Mouse (Mus musculus) embryonic facial prominence, embryonic 11.5 days (tissue): Measurements from ENCODE around the gene Ctf2. TPM values are rescaled to one million over a fixed set of nuclear protein-coding genes. Genes with fewer than 3 reads are reported as not detected.
"Not testable (repeated sequence)": the region's sequence is repeated elsewhere in the genome, so short reads cannot be mapped to it uniquely, and the experiment has no call there.

Experiments used
- ATAC-seq: fragments of 200-750 bp; cut with Nextera tagmentation; replicated peaks from 2 replicates; pipeline ENCODE4 v1.8.0; 2017; ENCODE audit warnings: low read depth; ENCODE audit not compliant: insufficient number of reproducible peaks, low FRiP score, low TSS enrichment
- DNase-seq: peaks from one replicate; pipeline ENCODE4 v3.0.0-alpha.2; 2015; ENCODE audit warnings: low spot score
- H3K27ac ChIP-seq: fragments of 300-500 bp; sonication (generic); replicated peaks from 2 replicates; pipeline ENCODE4 v1.5.1; 2014; ENCODE audit warnings: mild to moderate bottlenecking, low read depth, low read length, control low read depth
- H3K27me3 ChIP-seq: fragments of 300-500 bp; sonication (generic); 2 replicates; pipeline ENCODE4 v1.6.1; 2014; ENCODE audit warnings: mild to moderate bottlenecking, low read length, moderate library complexity, mixed read lengths; ENCODE audit not compliant: control insufficient read depth, insufficient read depth
- H3K36me3 ChIP-seq: fragments of 300-500 bp; sonication (generic); replicated peaks from 2 replicates; pipeline ENCODE4 v1.6.1; 2014; ENCODE audit warnings: low read depth, mild to moderate bottlenecking, low read length, moderate library complexity, mixed read lengths; ENCODE audit not compliant: control insufficient read depth, insufficient read depth
- H3K4me1 ChIP-seq: fragments of 300-500 bp; sonication (generic); 2 replicates; pipeline ENCODE4 v1.6.1; 2014; ENCODE audit warnings: low read length, mixed read lengths; ENCODE audit not compliant: control insufficient read depth, insufficient read depth
- H3K4me2 ChIP-seq: fragments of 300-500 bp; sonication (generic); 2 replicates; pipeline ENCODE4 v1.6.1; 2014; ENCODE audit warnings: low read depth, mild to moderate bottlenecking, control low read depth, low read length, moderate library complexity
- H3K4me3 ChIP-seq: fragments of 300-500 bp; sonication (generic); 2 replicates; pipeline ENCODE4 v1.5.1; 2014; ENCODE audit warnings: low read depth, low read length, control low read depth
- H3K9ac ChIP-seq: fragments of 300-500 bp; sonication (generic); replicated peaks from 2 replicates; pipeline ENCODE4 v1.6.1; 2014; ENCODE audit warnings: mild to moderate bottlenecking, control low read depth, low read length
- H3K9me3 ChIP-seq: fragments of 300-500 bp; sonication (generic); replicated peaks from 2 replicates; pipeline ENCODE4 v1.6.1; 2016; ENCODE audit warnings: mild to moderate bottlenecking, low read length, inconsistent platforms, mixed read lengths; ENCODE audit not compliant: control insufficient read depth
- WGBS: fragments of 180-500 bp; shearing (Covaris S2); extraction: QIAGEN DNeasy Blood & Tissue Kit; methylation state at CpG from one replicate; pipeline ENCODE4 v1.1.7; 2014; 5-methylcytosine and 5-hydroxymethylcytosine counted together
- polyA plus RNA-seq: library from polyadenylated mRNA; unstranded; fragments of >200 nt; fragmentation: Nextera tagmentation; extraction: Ambion mirVana; gene quantifications from 2 replicates; pipeline ENCODE4 v1.2.1, GENCODE M21; 2014

The Ctf2 gene
- 0.15 and 0.59 TPM in 2 replicates for polyA plus RNA-seq

DNA sequence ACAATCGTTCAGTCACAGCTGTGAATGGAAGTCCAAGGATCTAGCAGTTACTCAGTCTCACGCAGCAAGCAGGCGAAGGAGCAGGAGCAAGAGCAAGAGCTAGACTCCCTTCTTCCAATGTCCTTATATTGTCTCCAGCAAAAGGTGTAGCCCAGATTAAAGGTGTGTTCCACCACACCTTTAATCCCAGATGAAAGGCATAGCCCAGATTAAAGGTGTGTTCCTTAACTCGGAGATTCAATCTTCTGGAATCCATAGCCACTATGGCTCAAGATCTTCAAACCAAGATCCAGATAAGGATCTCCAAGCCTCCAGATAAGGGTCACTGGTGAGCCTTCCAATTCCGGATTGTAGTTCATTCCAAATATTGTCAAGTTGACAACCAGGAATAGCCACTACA lies at the start of gene Ctf2:
Gene Ctf2, minus strand, starts transcription at position 101 of the 400 bp plus-strand sequence.
- not testable (repeated sequence) for H3K9ac ChIP-seq, H3K9me3 ChIP-seq, H3K4me2 ChIP-seq, DNase-seq, H3K36me3 ChIP-seq, H3K27ac ChIP-seq, H3K27me3 ChIP-seq, H3K4me3 ChIP-seq, ATAC-seq, H3K4me1 ChIP-seq
- WGBS = no CpG with 5 or more reads among the region's 5 CpGs

GRCm38 (mm10) chr7:127778350-127778749 lies 46.4 kb upstream of the Ctf2 start:
- H3K27ac ChIP-seq = no peak overlapping the region
- no peaks in the 10 kb centered on the region for H3K4me1 ChIP-seq
- H3K9ac ChIP-seq = peak overlapping the region; percentile 85
- WGBS = 87% methylated on average over 4 of the region's 4 CpGs
- no peaks in the 10 kb centered on the region; the same call in none of the 2 replicates for H3K36me3 ChIP-seq
- DNase-seq (no peak), ATAC-seq (no peak)
- peak overlapping the region; percentile 89 for H3K4me3 ChIP-seq
- H3K27me3 ChIP-seq = no peaks in the 10 kb centered on the region
- no peaks in the 10 kb centered on the region for H3K9me3 ChIP-seq
- peak overlapping the region; percentile 69 for H3K4me2 ChIP-seq

DNA sequence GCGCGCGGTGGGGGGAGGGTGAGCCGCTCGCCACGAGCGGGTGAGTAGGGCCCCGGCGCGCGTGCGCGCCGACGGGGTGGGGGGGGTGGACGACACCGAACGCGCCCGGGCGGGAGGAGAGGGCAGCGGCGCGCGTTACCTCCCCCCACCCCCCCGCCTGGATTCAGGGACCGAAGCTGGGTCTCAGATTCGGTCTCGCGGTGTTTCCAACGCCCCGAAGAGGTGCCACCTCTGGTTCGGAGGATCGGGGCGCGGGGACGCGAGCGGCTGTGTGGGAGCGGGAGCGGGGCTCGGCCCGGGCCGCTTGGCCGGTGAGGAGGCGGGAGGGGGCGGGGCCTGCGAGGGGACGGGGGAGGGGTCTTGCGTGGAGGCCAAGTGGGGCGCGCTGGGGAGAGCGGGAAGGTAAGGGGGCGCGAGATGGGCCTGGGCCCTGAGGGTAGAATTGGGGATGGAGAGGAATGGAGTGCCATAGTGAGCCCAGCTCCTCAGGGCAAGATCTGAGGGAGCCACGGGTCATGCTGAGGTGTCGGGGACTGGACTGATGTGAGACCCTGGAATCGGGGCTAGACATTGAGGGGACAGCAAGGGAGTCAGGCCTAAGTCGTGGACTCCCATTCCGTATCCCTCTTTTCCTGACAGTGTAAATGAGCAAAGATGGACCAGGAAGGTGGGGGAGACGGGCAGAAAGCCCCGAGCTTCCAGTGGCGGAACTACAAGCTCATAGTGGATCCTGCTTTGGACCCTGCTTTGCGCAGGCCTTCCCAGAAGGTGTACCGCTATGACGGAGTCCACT lies 45.7 kb upstream of the Ctf2 start:
- peak; percentile 29 for ATAC-seq
- 3% methylated on average over 49 of the region's 66 CpGs for WGBS

DNA sequence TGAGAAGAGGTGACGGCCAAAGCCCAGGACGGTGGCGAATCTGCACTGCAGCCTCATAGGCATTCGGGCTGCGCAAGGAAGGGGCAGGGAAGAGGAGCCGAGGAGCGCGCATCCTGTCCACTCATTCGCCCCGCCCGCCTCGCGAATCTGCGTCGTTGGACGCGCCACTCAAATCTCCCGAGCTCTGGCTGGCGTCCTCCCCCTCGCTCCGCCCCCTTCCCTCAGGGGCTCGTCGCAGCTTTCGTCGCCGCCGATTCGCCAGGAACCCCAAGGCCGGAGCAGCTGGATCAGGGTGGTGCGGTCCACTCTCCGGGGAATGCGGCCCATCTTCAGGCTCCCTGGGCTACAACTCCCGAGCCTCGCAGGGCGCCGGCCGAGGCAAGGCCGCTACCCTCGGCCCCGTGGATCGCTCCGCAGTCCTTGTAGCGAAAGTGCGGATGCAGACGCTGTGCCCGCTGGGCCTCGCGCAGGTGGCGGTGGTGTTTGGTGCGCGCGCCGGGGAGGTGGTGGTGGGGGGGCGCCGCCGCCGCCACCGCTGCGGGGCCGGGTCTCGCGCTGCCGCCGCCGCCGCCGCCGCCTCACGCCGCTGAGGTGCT lies 45.0 kb upstream of the Ctf2 start:
- peak overlapping the region; percentile 91 for H3K27ac ChIP-seq
- DNase-seq (peak; percentile 97), ATAC-seq (peak; percentile 82)
- 0% methylated on average over 61 of the region's 70 CpGs for WGBS
- no peaks in the 10 kb centered on the region; the same call in none of the 2 replicates for H3K36me3 ChIP-seq
- peak overlapping the region; percentile 89 for H3K4me3 ChIP-seq
- peak overlapping the region; percentile 85 for H3K9ac ChIP-seq
- peak overlapping the region; percentile 59 for H3K4me2 ChIP-seq
- no peaks in the 10 kb centered on the region for H3K27me3 ChIP-seq
- no peaks in the 10 kb centered on the region for H3K9me3 ChIP-seq
- H3K4me1 ChIP-seq = no peaks in the 10 kb centered on the region

More for the DNA sequence above, 45.7 kb upstream of the Ctf2 start:
- no peaks in the 10 kb centered on the region for H3K4me1 ChIP-seq
- no peaks in the 10 kb centered on the region for H3K9me3 ChIP-seq
- H3K36me3 ChIP-seq = no peaks in the 10 kb centered on the region; the same call in none of the 2 replicates
- H3K9ac ChIP-seq = peak overlapping the region; percentile 85
- H3K27ac ChIP-seq = peak overlapping the region; percentile 91
- H3K27me3 ChIP-seq = no peaks in the 10 kb centered on the region
- peak; percentile 69 for DNase-seq
- peak overlapping the region; percentile 69 for H3K4me2 ChIP-seq
- peak overlapping the region; percentile 89 for H3K4me3 ChIP-seq

DNA sequence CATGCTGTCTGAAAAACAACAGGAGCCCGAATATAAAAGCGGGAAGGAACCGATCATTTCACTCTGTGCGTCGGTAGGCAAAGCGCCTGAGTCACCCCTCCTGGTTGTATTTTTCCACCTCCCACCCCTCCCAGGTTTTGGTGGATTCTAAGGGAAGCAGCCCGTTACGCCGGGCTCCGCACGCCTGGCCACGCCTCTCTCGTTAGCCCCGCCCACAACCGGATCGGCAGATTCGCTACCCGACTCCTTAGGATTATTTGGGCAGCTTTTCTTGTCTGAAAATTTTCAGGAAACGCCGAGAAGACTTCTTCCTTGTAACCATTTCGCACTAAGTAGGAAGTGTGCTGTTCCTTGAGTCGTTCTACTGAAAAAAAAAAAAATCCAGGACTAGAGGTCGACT lies 44.5 kb upstream of the Ctf2 start, which contains the start of gene Setd1a:
Gene Setd1a, plus strand, starts transcription at position 245 of the 400 bp plus-strand sequence.
- Histone ChIP-seq H3K27me3 (no peaks in the 10 kb centered on the region), H3K4me3 (peak within 1 kb of the TSS; percentile 89), H3K4me2 (peak within 1 kb of the TSS; percentile 69), H3K4me1 (no peaks in the 10 kb centered on the region), H3K9me3 (no peaks in the 10 kb centered on the region), H3K9ac (peak within 1 kb of the TSS; percentile 85), H3K27ac (peak within 1 kb of the TSS; percentile 91), H3K36me3 (no peaks in the 10 kb centered on the region; the same call in 1 of the 2 replicates)
- DNase-seq (peak; percentile 90), ATAC-seq (peak; percentile 30; the same call in 1 of the 2 replicates)
- WGBS = under 1% methylated on average over 23 of the region's 23 CpGs

DNA sequence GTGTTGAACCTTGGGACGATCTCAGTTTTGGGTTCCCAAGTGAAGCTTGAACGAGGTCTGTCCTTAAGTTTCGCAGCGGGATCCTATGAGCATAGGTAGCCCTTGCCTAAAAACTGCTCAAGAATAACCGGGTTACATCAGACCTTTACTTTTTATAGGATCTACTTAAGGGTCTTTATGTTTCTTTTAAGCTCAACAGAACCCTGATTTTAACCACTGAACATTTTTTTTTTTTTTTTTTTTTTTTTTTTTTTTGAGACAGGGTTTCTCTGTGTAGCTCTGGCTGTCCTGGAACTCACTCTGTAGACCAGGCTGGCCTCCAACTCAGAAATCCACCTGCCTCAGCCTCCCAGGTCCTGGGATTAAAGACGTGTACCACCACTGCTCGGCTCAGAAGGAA lies 43.9 kb upstream of the Ctf2 start:
- not testable (repeated sequence) for H3K4me1 ChIP-seq, H3K36me3 ChIP-seq, H3K9me3 ChIP-seq, ATAC-seq, H3K27me3 ChIP-seq, H3K27ac ChIP-seq, DNase-seq
- Histone ChIP-seq H3K4me3 (peak overlapping the region; percentile 89), H3K9ac (peak overlapping the region; percentile 85), H3K4me2 (peak overlapping the region; percentile 59)
- 71% methylated on average over 7 of the region's 7 CpGs for WGBS

GRCm38 (mm10) chr7:127773664-127774384 lies 41.9 kb upstream of the Ctf2 start:
- peak; percentile 77 for DNase-seq
- H3K4me2 ChIP-seq = no peak overlapping the region
- no peaks in the 10 kb centered on the region for H3K36me3 ChIP-seq
- 44% methylated on average over 9 of the region's 9 CpGs for WGBS
- no peak for ATAC-seq
- no peak overlapping the region for H3K9ac ChIP-seq
- H3K4me3 ChIP-seq = no peak overlapping the region
- no peaks in the 10 kb centered on the region for H3K27me3 ChIP-seq
- no peak overlapping the region for H3K27ac ChIP-seq
- peaks cover 2% of the 10 kb centered on the region; the same call in 1 of the 2 replicates for H3K4me1 ChIP-seq
- no peaks in the 10 kb centered on the region for H3K9me3 ChIP-seq
